Mouse (Mus musculus) gastrocnemius, postnatal 10 days (tissue): ENCODE results near the gene Cox8b. TPM values are rescaled to one million over a fixed set of nuclear protein-coding genes. Genes with fewer than 3 reads are reported as not detected.

Source experiments
- DNase-seq: peaks from one replicate; pipeline ENCODE4 v3.0.0; 2021; ENCODE audit warnings: mixed read lengths
- total RNA-seq, 2 experiments: library from RNA; stranded (reverse); gene quantifications; 2 replicates each; pipeline ENCODE4 v1.2.3; 2021

Gene Cox8b
- total RNA-seq, 2 experiments from 2014 or later = 998 to 1,003 TPM

DNA sequence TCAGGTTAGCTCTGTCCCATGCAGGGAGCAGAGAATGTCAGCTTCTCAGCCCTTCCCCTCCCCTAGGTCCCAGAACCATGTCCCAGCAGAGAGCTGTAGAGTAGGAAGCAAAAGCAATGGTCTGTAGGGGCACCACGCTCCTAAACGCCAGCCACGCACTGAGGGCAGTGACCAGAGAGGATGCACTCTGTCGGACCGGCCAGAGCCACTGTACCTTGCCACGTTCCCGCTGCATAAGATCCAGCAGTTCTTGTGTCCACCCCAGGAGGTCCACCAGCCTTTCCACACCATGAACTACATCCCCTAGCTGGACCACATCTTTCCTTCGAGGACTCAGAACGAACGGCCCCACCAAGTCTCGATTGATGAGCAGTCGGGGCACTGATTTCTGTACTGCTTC lies 35.5 kb downstream of the Cox8b start:
- DNase-seq = no peak

- no peak for DNase-seq
Measured at GRCm38 (mm10) chr7:140860728-140861127, 39.5 kb downstream of the Cox8b start.

- no peak for DNase-seq
Measured at GRCm38 (mm10) chr7:140859997-140860396, 40.2 kb downstream of the Cox8b start.

DNA sequence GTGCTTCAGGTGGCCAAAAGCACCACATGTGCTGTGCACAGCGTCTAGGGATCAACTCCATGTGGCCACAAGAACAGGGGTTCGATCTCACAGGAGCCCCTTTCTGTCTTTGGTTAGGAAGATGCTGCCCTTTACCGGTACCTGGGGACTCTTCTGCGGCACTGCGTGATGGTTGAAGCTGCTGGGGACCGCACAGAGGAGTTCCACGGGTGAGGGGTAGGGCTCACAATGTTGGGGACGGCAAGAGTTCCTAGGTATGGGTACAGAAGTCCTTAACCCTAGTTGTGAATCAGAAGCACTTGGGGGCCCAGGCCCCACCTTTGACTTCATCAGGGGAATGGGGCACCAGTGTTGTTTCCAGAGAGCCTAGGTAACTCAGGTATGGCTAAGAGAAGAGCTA lies 41.5 kb downstream of the Cox8b start:
- DNase-seq = no peak

DNA sequence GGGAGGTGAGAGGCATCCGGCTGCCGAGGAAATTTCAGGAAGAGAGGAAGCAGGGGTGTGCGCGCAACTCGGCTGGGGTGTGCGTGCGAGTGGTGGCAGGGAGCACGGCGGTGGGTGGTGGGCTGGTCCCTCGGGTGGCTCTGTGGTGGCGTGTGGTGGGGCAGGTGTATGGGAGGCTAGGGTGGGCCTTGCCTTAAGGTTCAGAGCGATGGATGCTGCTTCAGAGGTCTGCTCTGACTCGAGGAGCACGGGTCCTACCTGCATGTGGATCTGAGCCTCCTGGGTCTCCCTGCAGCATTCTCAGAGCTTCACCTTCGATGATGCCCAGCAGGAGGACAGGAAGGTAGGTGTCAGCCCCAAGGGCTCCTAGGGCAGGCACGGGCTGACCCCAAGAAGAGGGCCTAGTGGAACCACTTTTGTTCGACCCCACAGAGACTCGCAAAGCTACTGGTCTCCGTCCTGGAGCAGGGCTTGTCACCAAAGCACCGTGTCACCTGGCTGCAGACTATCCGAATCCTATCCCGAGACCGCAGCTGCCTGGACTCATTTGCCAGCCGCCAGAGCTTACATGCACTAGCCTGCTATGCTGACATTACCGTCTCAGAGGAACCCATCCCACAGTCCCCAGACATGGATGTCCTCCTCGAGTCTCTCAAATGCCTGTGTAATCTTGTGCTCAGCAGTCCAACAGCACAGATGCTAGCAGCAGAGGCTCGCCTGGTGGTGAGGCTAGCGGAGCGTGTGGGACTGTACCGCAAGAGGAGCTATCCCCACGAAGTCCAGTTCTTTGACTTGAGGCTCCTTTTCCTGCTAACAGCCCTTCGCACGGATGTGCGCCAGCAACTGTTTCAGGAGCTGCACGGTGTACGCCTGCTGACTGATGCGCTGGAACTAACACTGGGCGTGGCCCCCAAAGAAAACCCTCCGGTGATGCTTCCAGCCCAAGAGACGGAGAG lies 42.4 kb downstream of the Cox8b start, which contains the start of gene Bet1l:
Bet1l (minus strand) TSS at position 28 of the 956 bp plus-strand sequence.
- DNase-seq = no peak

GRCm38 (mm10) chr7:140856785-140857549 lies 43.3 kb downstream of the Cox8b start, which contains the start of gene Ric8a:
Ric8a (plus strand) TSS chr7:140856957.
- DNase-seq = peak; percentile 88

- peak; percentile 71 for DNase-seq
Measured at GRCm38 (mm10) chr7:140855860-140856784, 44.1 kb downstream of the Cox8b start, which contains the start of gene Gm45785. Gm45785 (minus strand) TSS chr7:140856331.

GRCm38 (mm10) chr7:140855181-140855580 lies 45.1 kb downstream of the Cox8b start:
- DNase-seq = no peak

- DNase-seq = no peak
Measured at GRCm38 (mm10) chr7:140854483-140854882, 45.8 kb downstream of the Cox8b start.

DNA sequence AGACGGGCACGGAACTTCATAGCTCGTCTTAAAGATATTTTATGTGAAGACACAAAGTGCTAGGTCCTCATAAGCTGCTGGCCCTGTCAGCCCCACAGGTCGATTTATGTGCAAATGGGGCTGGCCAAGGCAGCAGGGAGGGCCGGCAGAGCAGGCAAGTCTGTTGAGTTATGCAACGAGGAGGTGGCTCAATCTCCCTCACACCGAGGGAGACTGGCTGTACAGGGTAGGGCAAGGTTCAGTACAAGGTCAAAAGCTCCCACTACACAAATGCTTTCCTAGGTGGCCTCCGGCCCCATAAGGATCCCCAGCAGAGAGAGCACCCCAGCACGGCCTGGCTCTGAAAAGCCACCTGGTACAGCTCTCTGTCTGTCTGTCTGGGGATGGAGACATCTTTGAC lies 46.9 kb downstream of the Cox8b start:
- no peak for DNase-seq

- DNase-seq = no peak
Measured at GRCm38 (mm10) chr7:140851916-140852315, 48.3 kb downstream of the Cox8b start.

Other genes starting within 250 kb of the Cox8b start
- not detected for gene Olfr539, start 240.5 kb downstream of the Cox8b start, total RNA-seq
- gene Olfr45, start 218.5 kb downstream of the Cox8b start, total RNA-seq = not detected
- gene Olfr541, start 203.2 kb downstream of the Cox8b start, total RNA-seq = not detected
- 1 to 10 TPM in 1 of 2 experiments, under 1 TPM in 1; 0.19 to 1.3 TPM for gene Cyp2e1, start 136.7 kb downstream of the Cox8b start, total RNA-seq
- not detected for gene Syce1, start 112.6 kb downstream of the Cox8b start, total RNA-seq
- gene Zfp941, start 78.3 kb downstream of the Cox8b start, total RNA-seq = under 1 TPM; 0.12 to 0.16 TPM
- not detected for gene Urah, start 65.4 kb downstream of the Cox8b start, total RNA-seq
- gene Scgb1c1, start 54.9 kb downstream of the Cox8b start, total RNA-seq = not detected
- gene Odf3, start 52.6 kb downstream of the Cox8b start, total RNA-seq = not detected
- not detected for gene Gm45785, start 44.1 kb downstream of the Cox8b start, total RNA-seq
- gene Ric8a, start 43.5 kb downstream of the Cox8b start, total RNA-seq = 10 to 100 TPM; 19.4 to 27.7 TPM
- gene Bet1l, start 42.9 kb downstream of the Cox8b start, total RNA-seq = 10 to 100 TPM; 12.3 to 13.6 TPM
- 100 to 1,000 TPM; 104 to 105 TPM for gene Psmd13, start 18.5 kb downstream of the Cox8b start, total RNA-seq
- gene Sirt3, start 18.1 kb downstream of the Cox8b start, total RNA-seq = 10 to 100 TPM; 16.3 to 19.1 TPM
- not detected for gene Nlrp6, start 20.5 kb upstream of the Cox8b start, total RNA-seq
- 10 to 100 TPM in 1 of 2 experiments, 1 to 10 TPM in 1; 7.6 to 13.1 TPM for gene Pgghg, start 40.9 kb upstream of the Cox8b start, total RNA-seq
- 1 to 10 TPM in 1 of 2 experiments, under 1 TPM in 1; 0.54 to 6.9 TPM for gene Ifitm5, start 49.8 kb upstream of the Cox8b start, total RNA-seq
- gene Gm45717, start 55.5 kb upstream of the Cox8b start, total RNA-seq = not detected
- gene Ifitm2, start 55.5 kb upstream of the Cox8b start, total RNA-seq = 100 to 1,000 TPM; 142 to 180 TPM
- gene Ifitm1, start 66.8 kb upstream of the Cox8b start, total RNA-seq = 1 to 10 TPM; 2.1 to 3.7 TPM
- gene Ifitm3, start 110.3 kb upstream of the Cox8b start, total RNA-seq = 10 to 100 TPM; 54.7 to 70.0 TPM
- gene Ifitm6, start 117.5 kb upstream of the Cox8b start, total RNA-seq = under 1 TPM; 0.49 to 0.84 TPM
- gene Gm17387, start 128.7 kb upstream of the Cox8b start, total RNA-seq = not detected
- gene B4galnt4, start 160.7 kb upstream of the Cox8b start, total RNA-seq = under 1 TPM; 0.11 to 0.38 TPM
- not detected for gene Pkp3, start 177.8 kb upstream of the Cox8b start, total RNA-seq
- gene Sigirr, start 200.1 kb upstream of the Cox8b start, total RNA-seq = 1 to 10 TPM; 2.4 to 2.6 TPM
- not detected for gene Ano9, start 217.4 kb upstream of the Cox8b start, total RNA-seq
- gene Ptdss2, start 221.9 kb upstream of the Cox8b start, total RNA-seq = 10 to 100 TPM; 16.8 to 18.0 TPM